Mouse (Mus musculus) MEL (cell line): ENCODE data around the gene Ap3d1. TPM values are rescaled to one million over a fixed set of nuclear protein-coding genes. Genes with fewer than 3 reads are reported as not detected.

Experiments used
- DNase-seq: peaks from one replicate; pipeline ENCODE4 v3.0.0; 2011; ENCODE audit warnings: low read depth, low spot score
- H3K27ac ChIP-seq: 2 replicates; pipeline ENCODE4 v1.5.1; 2012; ENCODE audit warnings: low read depth, mild to moderate bottlenecking, control low read depth, low read length, moderate library complexity; ENCODE audit not compliant: control insufficient read depth
- H3K27me3 ChIP-seq, 2 experiments: fragments of 150-350 bp in 1 of 2; sonication (generic) in 1 of 2; 2 replicates each; pipeline ENCODE4 v1.6.1; 2012; ENCODE audit warnings: low read length in 2 of 2, mild to moderate bottlenecking in 2 of 2, improper control_type of control experiment in 1 of 2, moderate library complexity in 1 of 2; ENCODE audit not compliant: insufficient read depth in 2 of 2, control insufficient read depth in 1 of 2
- H3K36me3 ChIP-seq, 2 experiments: 2 replicates each; pipeline ENCODE4 v1.6.1; 2012 to 2014; ENCODE audit warnings: low read length in 2 of 2, improper control_type of control experiment in 1 of 2, inconsistent platforms in 1 of 2, mild to moderate bottlenecking in 1 of 2; ENCODE audit not compliant: insufficient read depth in 2 of 2, control insufficient read depth in 1 of 2
- H3K4me1 ChIP-seq, 2 experiments: fragments of 150-350 bp in 1 of 2; sonication (generic) in 1 of 2; 2 replicates each; pipeline ENCODE4 v1.6.1; 2012; ENCODE audit warnings: low read length in 2 of 2, improper control_type of control experiment in 1 of 2, mild to moderate bottlenecking in 1 of 2; ENCODE audit not compliant: insufficient read depth in 2 of 2, control insufficient read depth in 1 of 2
- H3K4me3 ChIP-seq, 2 experiments: fragments of 150-350 bp in 1 of 2; sonication (generic) in 1 of 2; 2 replicates each; pipeline ENCODE4 v1.5.1; 2012; ENCODE audit warnings: low read depth in 2 of 2, low read length in 2 of 2, mild to moderate bottlenecking in 2 of 2, moderate library complexity in 2 of 2, control low read depth in 1 of 2, improper control_type of control experiment in 1 of 2; ENCODE audit not compliant: control insufficient read depth in 1 of 2, insufficient read depth in 1 of 2
- H3K79me2 ChIP-seq: 2 replicates; pipeline ENCODE4 v1.6.1; 2012; ENCODE audit warnings: mild to moderate bottlenecking, low read length, moderate library complexity; ENCODE audit not compliant: control insufficient read depth, poor library complexity, insufficient read depth
- H3K9ac ChIP-seq: 2 replicates; pipeline ENCODE4 v1.6.1; 2012; ENCODE audit warnings: low read depth, mild to moderate bottlenecking, control low read depth, low read length, moderate library complexity; ENCODE audit not compliant: control insufficient read depth, poor library complexity, severe bottlenecking
- H3K9me3 ChIP-seq: fragments of 150-350 bp; sonication (generic); replicated peaks from 2 replicates; pipeline ENCODE4 v1.6.1; 2012; ENCODE audit warnings: mild to moderate bottlenecking, low read length, improper control_type of control experiment, moderate library complexity; ENCODE audit not compliant: insufficient read depth
- BHLHE40 ChIP-seq: IDR thresholded peaks from 2 replicates; pipeline ENCODE4 v1.6.1; 2012; ENCODE audit warnings: low read depth, mild to moderate bottlenecking, inconsistent platforms, low read length, improper control_type of control experiment, borderline replicate concordance
- CHD1 ChIP-seq: IDR thresholded peaks from 2 replicates; pipeline ENCODE4 v1.6.1; 2012; ENCODE audit warnings: low read depth, mild to moderate bottlenecking, inconsistent platforms, low read length, improper control_type of control experiment
- E2F4 ChIP-seq: IDR thresholded peaks from 2 replicates; pipeline ENCODE4 v1.6.1; 2011; ENCODE audit warnings: low read depth, low read length, improper control_type of control experiment, borderline replicate concordance
- JUND ChIP-seq: IDR thresholded peaks from 2 replicates; pipeline ENCODE4 v1.6.1; 2011; ENCODE audit warnings: low read depth, mild to moderate bottlenecking, improper control_type of control experiment, low read length
- KAT2A ChIP-seq: conservative IDR thresholded peaks from 2 replicates; pipeline ENCODE4 v1.6.1; 2012; ENCODE audit warnings: low read depth, low read length, improper control_type of control experiment, inconsistent platforms
- MAX ChIP-seq: IDR thresholded peaks from 2 replicates; pipeline ENCODE4 v1.6.1; 2011; ENCODE audit warnings: low read length, improper control_type of control experiment
- MXI1 ChIP-seq: IDR thresholded peaks from 2 replicates; pipeline ENCODE4 v1.6.1; 2011; ENCODE audit warnings: mild to moderate bottlenecking, low read depth, low read length, improper control_type of control experiment
- POLR2A ChIP-seq, 2 experiments: IDR thresholded peaks; 2 replicates each; pipeline ENCODE4 v1.6.1; 2011 to 2012; ENCODE audit warnings: low read length in 2 of 2, mild to moderate bottlenecking in 2 of 2, control low read depth in 1 of 2, improper control_type of control experiment in 1 of 2, low read depth in 1 of 2, moderate library complexity in 1 of 2; ENCODE audit not compliant: control insufficient read depth in 1 of 2, insufficient read depth in 1 of 2, poor library complexity in 1 of 2
- TBP ChIP-seq: IDR thresholded peaks from 2 replicates; pipeline ENCODE4 v1.8.0; 2011; ENCODE audit warnings: low read depth, low read length, improper control_type of control experiment
- TCF12 ChIP-seq: IDR thresholded peaks from 2 replicates; pipeline ENCODE4 v1.6.1; 2014; ENCODE audit warnings: low read depth, mild to moderate bottlenecking, inconsistent platforms, low read length, improper control_type of control experiment, moderate library complexity
- USF2 ChIP-seq, 2 experiments: IDR thresholded peaks; 2 replicates each; pipeline ENCODE4 v1.6.1; 2011 to 2012; ENCODE audit warnings: improper control_type of control experiment in 2 of 2, low read length in 2 of 2, borderline replicate concordance in 1 of 2, inconsistent platforms in 1 of 2, low read depth in 1 of 2, mild to moderate bottlenecking in 1 of 2; ENCODE audit not compliant: insufficient read depth in 1 of 2
- polyA plus RNA-seq, 2 experiments: library from polyadenylated mRNA; stranded (reverse) in 1 of 2; unstranded in 1 of 2; fragments of >175 nt in 1 of 2; fragments of >200 nt in 1 of 2; gene quantifications; 2 replicates each; pipeline versions ENCODE4 v1.2.1 to v1.2.4; 2012; ENCODE audit warnings: low replicate concordance in 2 of 2, low read depth in 1 of 2; ENCODE audit not compliant: insufficient read length in 2 of 2, insufficient read depth in 1 of 2, missing spikeins in 1 of 2
- total RNA-seq: library from RNA; depleted of rRNA; stranded (reverse); fragments of 300-350 nt; gene quantifications from 2 replicates; pipeline ENCODE4 v1.2.3, GENCODE M21; 2012

Ap3d1 gene
- total and polyA plus RNA-seq, 3 experiments, result 32.7 to 260 (median 54.5) TPM

DNA sequence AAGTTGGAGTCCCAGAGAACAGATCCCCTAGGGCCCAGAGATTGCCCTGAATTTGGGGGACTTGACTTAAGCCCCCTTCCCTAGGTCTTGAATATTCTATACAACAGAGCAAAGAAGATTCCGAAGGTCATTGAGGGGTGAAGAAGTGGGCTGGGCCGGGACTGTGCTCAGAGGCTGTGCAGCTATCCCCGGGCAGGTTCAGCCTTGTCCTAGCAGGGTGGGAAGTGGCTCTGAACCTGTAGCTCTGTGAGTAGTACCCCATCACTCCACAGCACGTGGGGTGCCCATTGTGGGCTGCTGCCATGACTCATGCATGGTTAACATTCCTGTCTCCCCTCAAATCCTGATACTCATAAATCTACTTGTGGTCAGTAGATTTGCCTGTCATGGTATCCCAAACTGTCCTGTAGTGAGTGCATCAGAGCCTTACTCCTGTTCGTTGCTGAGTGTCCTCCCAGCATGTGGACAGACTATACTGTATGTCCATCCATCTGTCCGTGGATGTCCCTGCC lies 34.4 kb upstream of the Ap3d1 start:
- H3K27me3 ChIP-seq, result no peaks in the 10 kb centered on the region
- TF ChIP-seq TBP (no peak), MAX (no peak), POLR2A (IDR thresholded peaks at IDR 0.05; ENCODE audit: control insufficient read depth in 1 of 2, insufficient read depth in 1 of 2, low read depth in 1 of 2, low read length in 2 of 2, poor library complexity in 1 of 2) (no peak), USF2 (IDR thresholded peaks at IDR 0.05; ENCODE audit: borderline replicate concordance in 1 of 2, insufficient read depth in 1 of 2, low read depth in 1 of 2, low read length in 2 of 2) (no peak), CHD1 (no peak), MXI1 (no peak), E2F4 (no peak)
- TF ChIP-seq, all 39 proteins: peak for 0
- no peaks in the 10 kb centered on the region for H3K9me3 ChIP-seq
- H3K4me3 ChIP-seq, result no peak overlapping the region
- H3K36me3 ChIP-seq, result peaks cover 10 to 28% of the 10 kb centered on the region in 2 experiments
- DNase-seq, result no peak
- H3K27ac ChIP-seq, result no peak overlapping the region
- peaks cover 12 to 18% of the 10 kb centered on the region in 2 experiments for H3K4me1 ChIP-seq
- H3K79me2 ChIP-seq, result no peaks in the 10 kb centered on the region; the same call in 1 of the 2 replicates
- H3K9ac ChIP-seq, result no peak overlapping the region

DNA sequence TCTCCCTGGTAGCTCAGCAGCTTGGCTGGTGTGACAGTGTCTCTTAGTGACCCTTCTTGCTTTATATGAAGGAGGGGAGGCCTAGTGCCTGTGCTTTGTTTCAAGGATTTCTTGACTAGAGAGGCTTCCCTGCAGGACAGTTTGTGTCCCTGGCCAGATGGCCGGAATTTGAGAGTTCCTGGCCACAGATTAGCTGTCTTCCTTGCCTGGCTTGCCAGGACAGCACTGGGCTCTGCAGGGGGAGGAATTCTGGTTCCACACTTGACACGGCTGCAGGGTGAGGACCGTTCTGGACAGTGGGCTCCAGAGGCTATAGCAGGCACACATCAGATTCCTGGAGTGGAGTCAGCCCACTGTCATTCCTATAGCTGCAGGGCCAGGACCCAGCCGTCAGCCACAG lies 33.7 kb upstream of the Ap3d1 start:
- no peak overlapping the region for H3K9ac ChIP-seq
- no peaks in the 10 kb centered on the region; the same call in 1 of the 2 replicates for H3K79me2 ChIP-seq
- no peak for DNase-seq
- H3K36me3 ChIP-seq, result peaks cover 10 to 33% of the 10 kb centered on the region in 2 experiments
- no peaks in the 10 kb centered on the region for H3K27me3 ChIP-seq
- H3K4me1 ChIP-seq, result peaks cover 12 to 18% of the 10 kb centered on the region in 2 experiments
- H3K9me3 ChIP-seq, result no peaks in the 10 kb centered on the region
- H3K4me3 ChIP-seq, result no peak overlapping the region
- no peak overlapping the region for H3K27ac ChIP-seq
- TF ChIP-seq KAT2A, result no peak
- TF ChIP-seq JUND, result no peak
- no peak for TF ChIP-seq POLR2A (IDR thresholded peaks at IDR 0.05; ENCODE audit: control insufficient read depth in 1 of 2, insufficient read depth in 1 of 2, low read depth in 1 of 2, low read length in 2 of 2, poor library complexity in 1 of 2)

DNA sequence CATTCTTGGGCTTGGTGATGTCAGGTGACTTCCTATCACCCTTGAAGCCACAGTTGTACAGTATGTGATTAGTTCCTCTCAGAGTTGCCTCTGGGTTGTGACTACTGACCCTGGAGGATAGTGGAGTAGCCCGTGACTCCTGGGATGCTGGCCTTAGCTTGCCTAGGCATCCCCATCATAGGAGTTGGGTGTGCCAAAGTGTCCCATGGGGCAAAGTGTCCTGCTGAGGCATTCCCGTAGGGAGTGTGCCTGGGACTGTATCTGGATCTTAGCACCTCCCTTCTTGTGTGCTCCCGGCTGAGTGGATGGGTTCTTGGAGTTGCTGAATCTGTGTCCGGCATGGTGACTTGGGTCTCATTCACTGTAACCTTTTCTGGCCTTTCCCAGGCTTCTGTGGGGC lies 32.9 kb upstream of the Ap3d1 start:
- no peak for DNase-seq
- Histone ChIP-seq H3K4me1 (peaks cover 12 to 18% of the 10 kb centered on the region in 2 experiments), H3K27me3 (no peaks in the 10 kb centered on the region), H3K4me3 (no peak overlapping the region), H3K9ac (no peak overlapping the region), H3K79me2 (no peaks in the 10 kb centered on the region; the same call in 1 of the 2 replicates), H3K9me3 (no peaks in the 10 kb centered on the region)
- TF ChIP-seq TCF12 (no peak), USF2 (IDR thresholded peaks at IDR 0.05; ENCODE audit: borderline replicate concordance in 1 of 2, insufficient read depth in 1 of 2, low read depth in 1 of 2, low read length in 2 of 2) (no peak), MXI1 (no peak), BHLHE40 (no peak)
- TF ChIP-seq, all 39 proteins: peak for 0
- Histone ChIP-seq H3K36me3 (peaks cover 10 to 34% of the 10 kb centered on the region in 2 experiments), H3K27ac (no peak overlapping the region)
